ENCODE assay signal across 23 mouse cellular contexts in genomic region chr12:80311959-80312669, GRCm38 (mm10). TPM values are rescaled to one million over a fixed set of nuclear protein-coding genes. Genes with fewer than 3 reads are reported as not detected.
A peak's percentile ranks its signal among the peaks of the same experiment; 100 is the strongest.
DNase-seq lines count a peak whose midpoint lies in the region; ATAC-seq and TF ChIP-seq lines count a peak whose summit lies in the region.
"Had no signal": no experiment of that assay in that cellular context is flagged by ENCODE, and none has a peak within 500 bp of the region (broad histone marks: within the 10 kb centered on the region; RNA-seq: fewer than 3 reads in every experiment).

No protein-coding gene starts in this region.

- 53% methylated on average over 3 of the region's 3 CpGs for WGBS in intestine, embryonic 15.5 days
- WGBS in intestine, postnatal 0 days: 38% methylated on average over 3 of the region's 3 CpGs

- peak; percentile 12 for DNase-seq in embryo, embryonic 9.5 days (ENCODE audit: extremely low spot score)
- DNase-seq in embryo, embryonic 10.5 days (ENCODE audit: low spot score): no peak
- peak; percentile 4 for DNase-seq in gonadal fat pad, adult 2 months (ENCODE audit: low read depth)
- DNase-seq in heart, postnatal 25 days (ENCODE audit: low spot score): no peak
- no peak for DNase-seq in thymus, postnatal 10 days (ENCODE audit: low spot score in 2 of 2)
- no peak for DNase-seq in left cerebral cortex, postnatal 4 days
- DNase-seq: adrenal gland, adult 2 months; adrenal gland, postnatal 10 days; adrenal gland, postnatal 25 days; cerebellum, adult 11 months; cerebellum, adult 18-20 months; cerebellum, adult 8-10 months; cerebellum, adult 9-11 months; cerebellum, postnatal 14 days; cerebellum, postnatal 36 days; forebrain, postnatal 0 days had no signal

- H3K9me3 ChIP-seq in intestine, embryonic 15.5 days: no peaks in the 10 kb centered on the region
- H3K9me3 ChIP-seq in intestine, postnatal 0 days (ENCODE audit: control insufficient read depth): no peaks in the 10 kb centered on the region
- H3K9me3 ChIP-seq: embryonic facial prominence, embryonic 13.5 days; embryonic facial prominence, embryonic 15.5 days; forebrain, embryonic 13.5 days; forebrain, embryonic 15.5 days had no signal

- no peak overlapping the region for H3K9ac ChIP-seq in intestine, embryonic 15.5 days
- H3K9ac ChIP-seq in intestine, postnatal 0 days (ENCODE audit: low read depth, low read length): no peak overlapping the region
- H3K9ac ChIP-seq: embryonic facial prominence, embryonic 13.5 days; embryonic facial prominence, embryonic 15.5 days; forebrain, embryonic 13.5 days; forebrain, embryonic 15.5 days; forebrain, postnatal 0 days had no signal

- ATAC-seq in intestine, embryonic 15.5 days: peak; percentile 96
- peak; percentile 88 for ATAC-seq in intestine, postnatal 0 days
- ATAC-seq: forebrain, embryonic 13.5 days; forebrain, embryonic 15.5 days; forebrain, postnatal 0 days had no signal

- no peak for TF ChIP-seq CTCF in intestine, postnatal 0 days (IDR thresholded peaks at IDR 0.05; ENCODE audit: low read depth)

- no peak overlapping the region for H3K4me2 ChIP-seq in intestine, embryonic 15.5 days (replicated peaks)
- no peak overlapping the region for H3K4me2 ChIP-seq in intestine, postnatal 0 days (replicated peaks; ENCODE audit: low read depth)
- H3K4me2 ChIP-seq: embryonic facial prominence, embryonic 13.5 days; embryonic facial prominence, embryonic 15.5 days; forebrain, embryonic 13.5 days; forebrain, embryonic 15.5 days had no signal

- no peaks in the 10 kb centered on the region for H3K4me1 ChIP-seq in intestine, embryonic 15.5 days (replicated peaks)
- no peaks in the 10 kb centered on the region for H3K4me1 ChIP-seq in intestine, postnatal 0 days (replicated peaks; ENCODE audit: control insufficient read depth, insufficient read depth, low read length)
- H3K4me1 ChIP-seq: embryonic facial prominence, embryonic 15.5 days; forebrain, embryonic 13.5 days; forebrain, embryonic 15.5 days had no signal

- H3K27me3 ChIP-seq in intestine, embryonic 15.5 days (replicated peaks): no peaks in the 10 kb centered on the region
- no peaks in the 10 kb centered on the region for H3K27me3 ChIP-seq in intestine, postnatal 0 days (replicated peaks; ENCODE audit: control insufficient read depth, insufficient read depth, low read length)
- H3K27me3 ChIP-seq: embryonic facial prominence, embryonic 13.5 days; embryonic facial prominence, embryonic 15.5 days; forebrain, embryonic 13.5 days; forebrain, embryonic 15.5 days had no signal

- no peak overlapping the region for H3K4me3 ChIP-seq in intestine, embryonic 15.5 days (replicated peaks)
- H3K4me3 ChIP-seq in intestine, postnatal 0 days (ENCODE audit: low read depth, low read length): no peak overlapping the region
- H3K4me3 ChIP-seq: embryonic facial prominence, embryonic 13.5 days; embryonic facial prominence, embryonic 15.5 days; erythroblast, embryonic 14.5 days; forebrain, embryonic 13.5 days; forebrain, embryonic 15.5 days had no signal

- intact Hi-C loops in heart, postnatal 25 days (cut with DNase I): loop anchor here (5.0 kb wide), 1 partner anchor 45 kb away; no protein-coding TSS in a partner anchor
- intact Hi-C loops in left cerebral cortex, postnatal 4 days (cut with DNase I): no loop called here

- H3K27ac ChIP-seq in intestine, embryonic 15.5 days: no peak overlapping the region
- H3K27ac ChIP-seq in intestine, postnatal 0 days (ENCODE audit: low read depth, low read length): no peak overlapping the region
- H3K27ac ChIP-seq: embryonic facial prominence, embryonic 13.5 days; embryonic facial prominence, embryonic 15.5 days; forebrain, embryonic 13.5 days; forebrain, embryonic 15.5 days had no signal

- H3K36me3 ChIP-seq in intestine, embryonic 15.5 days: no peaks in the 10 kb centered on the region
- no peaks in the 10 kb centered on the region for H3K36me3 ChIP-seq in intestine, postnatal 0 days (ENCODE audit: control insufficient read depth, insufficient read depth)
- H3K36me3 ChIP-seq: embryonic facial prominence, embryonic 13.5 days; embryonic facial prominence, embryonic 15.5 days; forebrain, embryonic 15.5 days had no signal

RNA-seq across cellular contexts. Expression of gene Actn1, which starts 51.9 kb away (rescaled TPM):
- polyA plus RNA-seq in gonadal fat pad, adult 2 months (2012; rRNA removed): 57.6 and 70.9 TPM in 2 replicates
- polyA plus RNA-seq in intestine, embryonic 15.5 days (2015; fragmentation: Nextera tagmentation; extraction: Ambion mirVana): 51.2 and 53.6 TPM in 2 replicates
- 28.7 and 29.3 TPM in 2 replicates for polyA plus RNA-seq in intestine, postnatal 0 days (2015; fragmentation: Nextera tagmentation; extraction: Ambion mirVana)
- 10 to 100 TPM; 33.9 to 38.3 TPM for total RNA-seq in heart, postnatal 25 days (2021)
- total RNA-seq in left cerebral cortex, postnatal 4 days (2021): 10 to 100 TPM; 65.4 to 68.2 TPM

Comparison
In these comparisons a context has a peak if more than half of its experiments do, and no peak if none do; other contexts are left out.
1. DNase-seq: peak in embryo, embryonic 9.5 days (single experiment) and gonadal fat pad, adult 2 months (single experiment); none in embryo, embryonic 10.5 days (single experiment), heart, postnatal 25 days (single experiment), thymus, postnatal 10 days (0 of 2) and left cerebral cortex, postnatal 4 days (single experiment).